Mouse (Mus musculus) spleen, adult 2 months (tissue): ENCODE measurements around the gene Fancd2.

Source experiments
- CTCF ChIP-seq: fragments of 200-500 bp; IDR thresholded peaks from 2 replicates; pipeline ENCODE4 v1.5.1; 2011; ENCODE audit warnings: mild to moderate bottlenecking, inconsistent platforms; ENCODE audit not compliant: insufficient read depth, insufficient read length, insufficient replicate concordance; ENCODE audit errors: extremely low read depth
- POLR2A ChIP-seq: fragments of 200-500 bp; IDR thresholded peaks from 2 replicates; pipeline ENCODE4 v1.6.1; 2011; ENCODE audit warnings: low read depth, low read length, inconsistent platforms

DNA sequence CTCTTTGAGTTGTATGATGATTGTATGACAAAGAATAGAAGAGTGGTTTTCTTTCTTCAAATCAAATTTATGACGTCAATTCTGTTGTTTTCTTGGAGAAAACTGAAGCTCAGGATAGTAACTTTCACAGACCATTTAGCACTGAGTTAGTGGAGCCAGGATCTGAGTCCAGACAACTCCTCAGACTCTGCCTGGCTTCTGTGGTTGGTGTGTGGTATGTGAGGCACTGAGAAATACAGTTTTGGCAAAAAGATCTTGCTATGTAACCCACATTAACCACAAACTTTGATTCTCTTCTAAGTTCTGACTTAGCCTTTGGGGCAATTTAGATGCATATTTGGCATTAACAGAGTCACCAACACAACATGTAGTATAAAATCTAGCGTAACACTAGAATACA is 61.2 kb downstream of the Fancd2 start:
- TF ChIP-seq CTCF (no peak), POLR2A (no peak)
